Mouse (Mus musculus): ENCODE measurements at regions not wholly inside any gene's neighbourhood (a gene's known extent, or its start where the extent isn't known, plus 50 kb on each side); places are given as distances from the start of the nearest gene placed in this dataset.
A peak's percentile ranks its signal among the peaks of the same experiment; 100 is the strongest.
"Not testable (repeated sequence)": the region's sequence is repeated elsewhere in the genome, so short reads cannot be mapped to it uniquely, and the experiment has no call there.

DNA sequence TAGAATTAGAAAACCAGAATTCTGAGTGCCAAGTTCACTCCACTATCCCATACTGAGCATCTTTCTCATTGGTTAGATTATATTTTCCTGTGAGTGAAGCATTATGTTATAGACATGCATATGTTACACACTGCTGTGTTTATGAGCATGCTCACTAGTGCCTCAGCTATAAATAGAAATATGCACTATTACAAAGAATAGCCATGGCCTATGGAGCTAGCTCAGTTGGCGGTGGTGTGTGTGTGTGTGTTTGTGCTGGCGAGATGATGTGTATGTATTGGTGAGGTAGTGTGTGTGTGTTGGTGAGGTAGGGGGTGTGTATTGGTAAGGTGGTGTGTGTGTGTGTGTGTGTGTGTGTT lies 106.2 kb downstream of the Sec31a start:
- no peak for DNase-seq

DNA sequence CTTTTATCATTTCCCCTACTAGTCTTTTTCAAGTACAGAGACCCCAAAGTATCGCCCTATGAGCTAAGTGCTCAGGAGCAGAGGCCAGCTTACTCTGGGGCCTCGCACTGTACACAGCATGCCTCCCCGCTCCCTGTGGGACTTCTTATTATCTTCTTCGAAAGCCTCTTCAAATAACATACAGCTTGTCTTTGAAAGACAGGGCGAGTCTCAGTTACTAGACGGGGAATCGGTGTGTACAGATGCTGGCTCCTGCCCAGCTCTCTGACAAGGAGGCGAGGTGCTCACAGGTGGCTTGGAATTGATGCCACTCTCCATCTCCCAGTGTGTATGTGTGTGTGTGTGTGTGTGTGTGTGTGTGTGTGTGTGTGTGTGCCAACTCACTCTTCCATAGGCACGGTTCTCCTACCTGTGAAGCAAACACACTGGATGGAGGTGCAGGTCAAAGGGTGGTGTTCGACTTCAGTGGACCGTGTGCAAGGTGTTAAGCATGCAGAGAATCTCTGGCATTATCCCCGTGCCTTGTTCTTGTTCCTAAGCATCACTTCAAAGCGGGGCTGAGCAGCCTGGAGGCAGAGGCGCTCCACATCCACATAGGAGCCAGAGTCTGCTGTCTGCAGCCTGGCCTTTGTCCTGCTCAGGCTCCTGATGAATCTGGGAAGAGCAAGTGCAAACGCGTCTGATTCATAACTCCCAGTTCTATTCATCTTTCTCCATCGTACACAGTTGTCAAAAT lies 106.8 kb downstream of the Sec31a start:
- DNase-seq, result no peak

DNA sequence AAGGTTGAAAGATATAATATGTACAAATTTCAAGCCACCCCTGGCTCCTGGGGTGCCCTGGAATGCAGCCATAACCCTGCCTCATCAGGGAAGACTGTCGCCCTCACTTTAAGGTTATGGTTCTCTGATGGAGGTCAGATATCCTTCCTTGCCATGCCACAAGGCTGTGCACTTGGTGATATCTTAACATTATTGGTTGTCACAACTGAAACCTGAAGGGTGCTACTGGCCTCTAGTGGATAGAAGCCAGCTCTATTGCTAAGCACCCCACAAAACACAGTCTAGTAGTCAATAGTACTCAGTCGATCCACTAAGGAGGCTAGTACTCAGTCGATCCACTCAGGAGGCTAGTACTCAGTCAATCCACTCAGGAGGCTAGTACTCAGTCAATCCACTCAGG lies 111.6 kb downstream of the Sec31a start:
- DNase-seq, result no peak

DNA sequence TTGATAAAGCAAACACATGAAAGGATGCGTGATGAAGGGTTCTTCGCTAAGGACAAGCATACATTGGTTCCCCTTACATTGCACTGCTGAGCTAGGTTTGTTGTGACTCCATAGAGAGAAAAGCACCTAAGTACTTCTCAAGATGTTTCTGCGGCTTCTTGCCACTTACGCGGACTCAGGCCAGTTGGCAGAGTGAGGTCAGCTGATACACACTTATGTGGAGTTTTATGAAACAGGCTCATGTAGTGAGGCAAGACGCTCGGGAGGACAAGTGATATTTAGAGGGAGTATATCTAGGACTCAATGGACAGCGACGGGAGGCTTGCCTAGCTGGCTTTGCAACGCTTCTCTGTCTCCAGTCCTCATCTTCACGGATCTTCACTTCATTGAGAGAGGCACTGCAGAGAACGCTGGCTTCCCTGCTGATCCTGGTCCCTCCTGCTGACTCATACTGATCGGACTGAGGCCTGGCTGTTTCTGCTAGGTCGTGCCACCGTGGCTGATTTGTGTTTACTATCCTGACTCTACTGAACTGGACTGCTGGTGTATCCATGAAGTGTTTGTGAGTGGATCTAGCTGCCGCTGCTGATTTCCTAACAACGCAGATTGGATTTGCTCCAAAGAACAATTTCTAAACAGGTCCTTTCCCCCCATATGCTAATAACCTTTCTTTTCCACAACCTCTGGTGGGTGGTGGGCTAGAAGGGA lies 113.8 kb downstream of the Sec31a start:
- no peak for DNase-seq

DNA sequence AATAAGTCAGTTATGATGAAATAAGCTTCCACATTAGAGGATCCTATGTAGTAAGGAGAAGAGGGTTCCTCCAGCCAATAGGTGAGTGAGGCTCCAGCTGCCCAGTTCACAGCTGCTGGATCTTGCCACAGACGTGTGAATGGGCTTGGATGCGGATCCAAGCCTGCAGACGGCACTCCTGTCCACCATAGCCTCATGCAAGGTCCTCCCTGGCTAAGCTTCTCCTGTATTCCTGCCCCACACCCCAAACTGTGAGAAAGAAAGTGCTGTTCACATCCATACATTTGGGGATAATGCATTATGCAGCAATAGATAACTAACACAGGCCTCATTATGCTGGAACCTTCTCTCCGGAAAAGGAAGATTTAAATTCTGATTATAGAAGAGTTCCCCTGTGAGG lies 116.9 kb downstream of the Sec31a start:
- no peak for DNase-seq

DNA sequence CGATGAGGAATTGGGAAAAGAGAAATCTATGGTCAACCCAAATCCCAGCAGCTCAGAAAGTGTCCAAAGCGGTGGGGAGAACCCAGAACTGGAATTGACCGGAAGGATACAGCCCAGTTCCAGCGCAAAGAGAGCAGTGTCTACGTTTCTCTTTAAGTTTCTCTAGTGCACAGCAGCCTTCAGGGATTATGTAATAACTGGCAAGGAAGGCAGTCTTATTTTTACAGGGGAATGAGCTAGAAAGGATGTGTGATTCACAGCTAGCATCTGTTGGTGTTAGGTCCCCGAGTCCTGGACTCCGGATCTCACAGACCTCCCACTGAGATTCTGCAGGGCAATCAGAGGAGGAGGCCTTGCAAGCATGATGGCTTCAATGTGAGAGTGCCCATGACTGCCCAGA lies 121.8 kb downstream of the Sec31a start:
- no peak for DNase-seq

DNA sequence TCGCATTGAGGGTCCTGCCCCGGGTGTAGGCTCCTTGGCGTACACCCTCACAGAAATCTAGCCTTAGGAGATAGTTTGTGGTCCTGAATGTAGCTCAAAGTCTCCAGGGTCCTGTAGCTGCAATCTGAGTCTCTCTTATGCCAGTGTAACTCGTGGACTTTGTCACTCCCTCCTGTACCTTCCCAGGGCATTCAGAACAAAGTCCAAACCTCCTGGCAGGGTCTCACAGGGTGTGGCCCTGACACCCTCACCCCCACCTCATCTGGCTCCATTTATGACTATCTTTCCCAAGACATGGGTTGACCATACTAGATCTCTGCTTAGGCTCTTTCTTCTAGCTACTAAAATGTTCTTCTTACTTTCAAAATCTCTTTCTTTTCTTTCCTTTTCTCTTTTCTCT lies 120.6 kb upstream of the Tmem150c start:
- DNase-seq, result no peak

DNA sequence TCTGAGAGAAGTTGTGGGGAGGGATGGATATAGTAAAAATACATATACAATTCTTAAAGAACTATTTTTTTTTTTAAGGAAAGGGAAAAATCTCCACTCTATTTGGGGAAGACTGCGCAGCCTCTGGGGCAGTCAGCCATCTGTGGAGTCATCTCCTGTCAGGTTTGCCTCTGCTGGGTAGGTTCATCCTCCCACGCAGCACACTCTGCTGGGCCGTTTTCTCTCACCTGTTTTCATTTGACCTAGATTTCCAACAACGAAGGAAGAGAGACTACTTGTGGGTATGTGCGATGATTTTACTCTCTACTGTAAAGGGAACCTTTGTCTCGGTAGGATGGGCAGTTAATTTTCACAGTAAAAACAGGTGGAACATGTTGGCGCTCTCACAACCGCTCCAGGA lies 119.9 kb upstream of the Tmem150c start:
- no peak for DNase-seq

DNA sequence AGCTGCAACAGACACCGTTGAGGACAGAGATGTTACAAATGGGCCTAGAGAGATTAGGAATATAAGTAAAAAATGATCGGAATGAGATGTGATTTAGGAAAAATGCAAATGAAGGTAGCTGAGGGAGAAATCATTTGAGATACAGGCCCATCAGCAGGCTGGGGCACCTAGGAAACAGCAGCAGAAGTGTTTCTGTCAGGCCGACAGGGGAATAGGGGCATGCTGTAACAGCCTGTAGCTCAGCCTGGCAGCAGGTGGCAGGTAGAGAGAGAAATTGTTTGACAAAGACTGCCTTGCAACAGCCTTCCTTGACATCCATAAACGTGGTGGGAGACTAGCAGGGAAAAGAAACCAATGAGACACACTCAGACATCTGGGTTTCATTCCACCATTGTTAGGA lies 115.1 kb upstream of the Tmem150c start:
- DNase-seq, result no peak

DNA sequence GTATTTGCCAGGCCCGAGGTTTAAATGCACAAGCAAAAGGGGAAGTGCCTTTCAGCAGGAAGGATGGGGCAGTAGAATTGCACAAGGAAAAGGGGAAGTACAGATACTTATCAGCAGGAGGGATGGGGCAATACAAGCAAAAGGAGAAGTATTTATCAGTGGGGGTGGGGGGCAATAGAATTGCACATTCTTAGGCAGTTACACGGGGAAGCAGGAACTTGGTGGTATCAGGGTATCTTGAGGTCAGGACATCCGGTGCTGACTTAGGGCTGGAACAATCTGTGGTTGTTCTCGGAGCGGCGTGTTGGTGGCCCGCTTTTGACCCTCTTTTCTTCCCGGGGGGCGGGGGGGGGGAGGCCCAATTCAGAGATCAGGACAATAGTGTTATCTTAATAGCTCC lies 112.4 kb upstream of the Tmem150c start:
- DNase-seq, result not testable (repeated sequence)

DNA sequence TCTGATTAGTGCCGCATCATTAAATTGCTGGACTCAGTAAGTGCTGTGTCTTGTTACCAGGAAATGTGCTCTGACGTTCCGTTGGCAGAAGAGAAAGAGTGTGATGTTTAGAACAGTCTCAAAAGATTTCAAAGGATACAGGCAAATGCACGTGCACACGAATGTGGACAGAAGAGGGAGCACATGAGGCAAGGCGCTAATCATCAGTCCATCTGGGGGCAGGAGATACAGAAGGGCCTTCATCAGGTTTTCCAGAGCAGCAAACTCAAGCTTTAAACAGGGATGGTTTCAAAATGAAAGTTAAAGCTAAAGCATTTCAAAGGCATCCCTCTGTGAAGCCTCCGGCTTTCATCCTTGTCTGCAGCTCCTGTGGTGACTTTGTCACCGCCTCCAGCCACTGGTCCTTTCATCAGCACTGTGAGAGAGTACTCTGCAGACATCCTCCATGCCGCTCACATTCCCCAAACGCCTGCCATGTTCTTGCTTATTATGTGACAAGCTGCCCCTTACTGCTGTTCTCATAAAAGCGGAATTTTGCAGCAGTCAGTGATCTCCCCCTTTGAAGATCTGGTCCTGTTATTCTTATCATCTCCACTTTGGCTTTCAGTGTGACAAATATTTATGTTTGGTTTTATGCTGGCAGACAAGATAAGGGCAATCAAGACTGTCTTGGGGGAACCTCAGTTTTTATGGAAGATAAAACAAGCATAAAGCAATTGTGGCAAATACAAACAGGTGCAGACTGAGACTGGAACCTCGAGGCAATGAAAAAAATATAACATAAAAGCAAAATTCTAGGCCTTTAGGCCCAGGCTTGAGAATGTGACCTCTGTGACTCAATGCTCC lies 111.5 kb upstream of the Tmem150c start:
- DNase-seq, result no peak

DNA sequence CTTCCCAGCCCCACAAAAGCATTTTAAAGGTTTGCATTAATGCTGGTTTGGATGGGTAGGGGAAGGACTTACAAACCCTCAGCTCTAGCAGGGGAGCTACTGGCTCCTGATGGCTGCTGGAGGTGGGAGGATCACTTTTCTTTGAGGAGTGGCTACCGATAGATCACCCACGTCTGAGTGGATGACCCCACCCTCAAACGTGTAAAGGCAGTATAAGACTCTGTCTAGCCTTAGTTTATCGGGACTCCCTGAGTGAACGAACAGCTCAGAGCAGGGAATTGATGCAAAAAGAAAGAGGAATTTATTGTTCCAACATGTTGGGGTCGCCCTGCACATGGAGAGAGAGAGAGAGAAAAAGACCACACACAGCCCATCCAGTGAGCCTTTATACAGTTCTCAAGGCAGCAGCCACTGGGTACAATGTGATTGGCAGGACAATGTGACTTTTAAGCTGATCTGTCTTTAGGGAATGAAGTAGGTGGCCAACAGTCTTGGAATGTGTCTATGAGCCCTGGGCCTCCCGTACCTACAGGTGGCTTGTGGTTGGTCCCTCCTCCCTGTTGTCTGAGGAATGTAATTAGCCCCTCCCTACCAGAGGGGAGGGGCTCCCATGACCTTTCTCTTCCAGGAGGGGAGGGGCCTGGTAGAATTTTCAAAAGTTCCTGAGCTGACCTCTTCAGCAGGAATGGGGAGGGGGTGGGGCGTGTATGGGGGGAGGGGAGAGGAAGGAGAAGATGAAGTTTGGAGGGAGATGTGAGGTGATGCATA lies 108.7 kb upstream of the Tmem150c start:
- DNase-seq, result no peak

DNA sequence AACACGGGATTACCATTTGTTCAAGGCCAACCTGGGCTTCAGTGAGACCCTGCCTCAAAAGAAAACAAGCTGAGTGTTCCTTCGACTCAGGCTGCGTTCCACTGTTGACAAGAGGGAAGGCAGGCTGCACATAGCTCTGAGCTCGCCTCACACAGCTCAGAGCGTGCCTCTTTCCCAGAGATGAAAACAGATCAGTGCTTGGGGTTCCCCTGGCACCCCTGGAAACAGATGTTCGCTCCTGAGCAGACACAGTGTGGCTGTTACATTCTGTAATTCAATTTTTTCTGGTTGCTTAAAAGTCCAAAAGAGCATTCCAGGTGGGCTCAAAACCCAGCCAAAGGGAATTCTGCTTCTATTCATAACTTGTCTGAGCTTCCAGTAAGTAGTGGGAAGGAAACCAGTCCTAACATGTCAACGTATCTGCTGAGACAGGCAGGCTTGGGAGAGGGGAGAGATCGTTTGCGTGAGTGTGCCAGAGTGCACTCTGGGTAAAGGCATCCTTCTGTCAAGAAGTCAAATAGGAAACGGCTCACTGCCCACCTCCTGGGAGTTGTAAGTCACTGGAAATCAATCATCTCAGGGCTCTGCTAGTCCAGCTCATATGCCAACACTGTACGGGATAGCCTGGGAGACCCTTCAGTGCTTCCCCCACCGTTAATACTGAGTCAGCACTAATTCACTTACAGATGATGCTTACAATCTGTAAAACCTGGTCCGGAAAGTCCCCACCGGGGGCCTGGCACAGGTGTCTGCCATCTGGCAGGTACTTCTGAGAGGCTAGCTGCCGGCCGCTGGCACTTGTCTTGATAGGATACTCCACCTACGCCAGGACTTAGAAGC lies 107.3 kb upstream of the Tmem150c start:
- DNase-seq, result no peak

DNA sequence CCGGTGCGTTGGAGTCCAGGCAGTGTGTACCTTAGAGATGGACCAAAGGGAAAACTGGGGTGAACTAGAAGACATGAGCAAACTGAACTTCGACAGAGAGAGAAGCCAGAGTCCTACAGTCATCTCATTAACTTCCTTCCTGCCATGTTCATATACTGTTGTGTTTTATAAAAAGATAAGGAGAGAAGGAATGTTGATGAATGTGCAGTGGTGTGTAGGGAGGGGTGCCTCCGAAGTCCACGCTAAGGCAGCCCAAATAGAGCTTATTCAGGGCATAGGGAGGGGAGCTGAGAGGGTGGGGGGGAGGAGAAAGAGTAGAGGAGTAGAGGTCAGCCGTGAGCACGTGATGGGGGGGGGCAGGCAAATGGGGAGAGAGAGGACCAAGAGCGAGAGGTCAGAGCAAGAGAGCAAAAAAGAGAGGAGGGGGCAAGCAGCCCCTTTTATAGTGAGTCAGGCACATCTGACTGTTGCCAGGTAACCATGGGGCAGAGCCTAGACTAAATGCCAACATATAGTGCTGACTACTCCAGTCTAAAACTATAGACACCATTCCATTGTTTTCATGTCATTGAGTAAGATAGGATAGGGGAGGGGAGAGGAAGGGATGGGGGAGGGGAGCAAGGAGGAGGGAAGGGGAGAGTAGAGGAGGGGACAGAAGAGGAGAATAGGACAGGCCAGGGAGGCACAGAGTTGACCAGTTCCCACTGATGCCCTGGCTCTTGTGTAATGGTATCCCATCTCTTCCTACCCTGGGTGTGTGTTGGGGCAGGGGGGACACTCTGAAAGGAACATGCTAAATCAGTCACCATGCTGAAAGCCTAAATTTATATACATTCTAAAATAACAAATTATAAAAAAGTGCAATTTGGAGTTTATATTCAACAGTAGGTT lies 100.4 kb upstream of the Tmem150c start:
- no peak for DNase-seq

DNA sequence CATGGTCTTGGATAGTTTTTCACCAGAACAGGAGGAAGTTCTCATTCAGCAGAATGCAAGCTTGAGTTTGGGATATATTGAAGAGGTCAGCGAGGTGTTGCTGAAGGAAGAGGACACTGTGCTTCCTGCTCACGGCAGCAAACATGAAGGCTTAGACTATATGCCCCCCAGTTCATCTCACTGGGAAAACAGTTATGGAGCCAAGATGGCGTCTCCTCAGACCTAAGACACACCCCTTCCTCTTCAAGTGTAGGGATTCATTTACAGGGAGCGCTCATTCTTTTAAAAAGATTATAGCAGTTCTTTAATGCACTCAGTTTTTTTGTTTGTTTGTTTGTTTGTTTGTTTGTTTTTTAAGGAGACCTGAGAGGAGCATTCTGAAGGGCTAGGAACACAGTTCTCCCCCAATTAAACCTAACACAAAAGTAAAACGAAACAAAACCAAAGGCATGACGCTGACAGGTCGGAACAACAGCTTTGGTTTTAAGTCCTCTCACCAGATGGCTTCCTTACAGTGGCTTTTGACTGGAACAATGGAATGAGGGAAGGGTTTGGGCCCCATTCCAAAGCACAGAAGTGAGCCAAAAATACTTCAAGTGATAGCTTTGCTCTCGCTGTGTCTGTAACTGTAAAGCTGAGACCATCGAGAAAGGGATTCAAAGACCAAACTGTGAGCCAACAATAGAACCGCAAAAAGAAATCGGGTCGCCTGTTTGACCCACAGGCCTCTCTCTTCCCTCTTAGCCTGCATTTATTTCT lies 99.5 kb upstream of the Tmem150c start:
- no peak for DNase-seq

DNA sequence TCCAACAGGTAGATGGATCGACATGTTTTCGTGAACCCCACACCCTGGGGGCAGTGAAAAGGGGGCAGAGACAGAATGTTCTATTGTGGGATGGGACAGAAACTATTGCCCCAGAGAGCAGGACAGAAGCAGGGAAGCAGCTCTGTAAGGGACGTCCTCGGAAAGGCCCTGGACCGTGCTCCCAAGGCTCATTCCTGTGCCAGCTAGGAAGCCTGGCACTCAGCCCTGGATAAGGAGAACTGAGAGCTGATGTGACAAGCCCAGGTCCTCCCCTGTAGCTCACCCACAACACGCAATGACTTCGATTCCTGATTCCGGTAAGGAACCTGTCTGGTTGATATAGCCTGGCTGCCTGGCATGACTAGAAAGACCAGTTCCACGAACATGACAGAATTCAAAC lies 95.7 kb upstream of the Tmem150c start:
- no peak for DNase-seq

DNA sequence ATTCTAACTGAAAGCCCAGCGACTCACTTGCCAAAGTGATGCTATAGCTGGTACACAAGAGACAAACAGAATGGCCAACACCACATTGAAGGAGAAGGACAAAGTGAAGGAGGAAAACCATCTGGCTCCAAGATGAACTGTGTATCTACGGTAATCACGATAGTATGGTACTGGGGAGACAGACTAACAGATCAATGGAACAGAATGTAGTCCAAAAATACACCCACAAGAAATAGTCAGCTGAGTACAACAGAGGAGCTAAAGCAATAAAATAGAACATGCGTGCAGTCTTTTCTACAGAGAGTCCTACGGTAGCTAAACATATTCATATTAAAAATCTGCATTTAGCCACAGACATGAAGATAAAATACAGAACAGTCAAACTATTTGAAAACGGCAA lies 92.4 kb upstream of the Tmem150c start:
- DNase-seq, result no peak

DNA sequence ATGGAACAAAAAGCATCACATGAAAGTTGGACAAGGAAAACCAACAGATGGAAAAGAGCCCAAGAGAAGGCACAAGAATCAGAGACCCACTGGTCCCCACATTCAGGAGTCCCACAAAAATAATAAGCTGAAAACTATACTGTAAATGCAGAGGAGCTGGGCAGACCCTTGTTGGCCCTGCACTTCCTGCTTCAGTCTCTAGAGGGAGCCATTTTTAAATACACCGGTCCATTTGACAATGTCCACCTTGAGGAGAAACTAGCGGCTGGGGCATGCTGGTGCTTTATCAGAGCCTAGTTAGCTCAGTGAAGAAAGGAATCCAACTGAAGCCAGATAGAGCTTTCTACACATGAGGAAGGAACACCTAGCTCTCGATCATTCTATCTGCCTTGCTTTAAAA lies 90.1 kb upstream of the Tmem150c start:
- peak; percentile 31 for DNase-seq

DNA sequence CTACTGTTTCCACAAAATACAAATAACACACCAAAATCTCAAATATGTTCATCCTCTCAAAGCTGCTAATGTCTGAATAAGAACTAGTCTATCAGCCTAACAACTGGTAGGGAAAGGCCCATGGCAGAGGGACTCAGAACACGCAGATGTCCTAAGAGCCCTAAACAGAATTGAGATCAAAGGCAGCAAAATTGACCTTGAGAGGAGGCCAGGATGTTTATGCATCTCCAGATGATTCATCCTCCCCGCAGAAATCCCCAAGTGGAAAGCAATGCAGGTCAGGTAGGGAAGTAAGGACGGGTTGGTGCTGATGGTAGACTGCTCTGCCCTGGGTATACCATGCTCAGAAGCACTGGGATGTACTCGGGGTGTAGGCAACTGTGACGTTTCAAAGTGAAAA lies 89.0 kb upstream of the Tmem150c start:
- DNase-seq, result no peak

DNA sequence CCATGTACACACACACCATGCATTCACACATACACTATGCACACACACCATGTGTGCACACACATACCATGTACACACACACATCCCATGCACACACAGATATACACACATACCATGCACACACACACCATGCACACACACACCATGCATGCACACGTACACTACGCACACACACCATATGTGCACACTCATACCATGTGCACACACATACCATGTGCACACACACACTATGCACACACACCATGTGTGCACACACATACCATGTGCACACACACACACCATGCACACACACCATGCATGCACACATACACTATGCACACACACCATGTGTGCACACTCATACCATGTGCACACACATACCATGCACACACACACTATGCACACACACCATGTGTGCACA lies 87.1 kb upstream of the Tmem150c start:
- DNase-seq, result no peak
